Mouse (Mus musculus): ENCODE data around the gene Phc2.

The Phc2 gene

DNA sequence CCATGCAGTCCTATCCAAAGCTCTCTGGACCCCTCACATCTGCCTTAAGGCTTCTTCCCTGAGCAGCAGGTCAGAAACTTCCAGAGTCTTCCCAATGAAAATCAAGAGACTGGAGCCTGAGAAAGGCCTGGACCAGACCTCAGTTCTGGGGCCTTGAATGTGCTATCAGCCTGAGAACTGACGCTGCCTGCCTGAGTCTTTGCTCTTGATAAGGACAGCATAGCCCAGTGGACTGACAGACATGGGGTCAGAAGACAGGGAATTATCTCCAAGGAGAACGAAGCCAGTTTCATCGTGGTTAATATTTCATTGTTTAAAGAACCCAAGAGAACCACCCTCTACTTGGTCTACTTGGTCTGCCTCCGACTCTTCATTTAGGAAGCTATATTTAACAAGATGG, 128.1 kb downstream of the Phc2 start:
- no peak for DNase-seq (ENCODE audit: low read depth, low spot score)

DNA sequence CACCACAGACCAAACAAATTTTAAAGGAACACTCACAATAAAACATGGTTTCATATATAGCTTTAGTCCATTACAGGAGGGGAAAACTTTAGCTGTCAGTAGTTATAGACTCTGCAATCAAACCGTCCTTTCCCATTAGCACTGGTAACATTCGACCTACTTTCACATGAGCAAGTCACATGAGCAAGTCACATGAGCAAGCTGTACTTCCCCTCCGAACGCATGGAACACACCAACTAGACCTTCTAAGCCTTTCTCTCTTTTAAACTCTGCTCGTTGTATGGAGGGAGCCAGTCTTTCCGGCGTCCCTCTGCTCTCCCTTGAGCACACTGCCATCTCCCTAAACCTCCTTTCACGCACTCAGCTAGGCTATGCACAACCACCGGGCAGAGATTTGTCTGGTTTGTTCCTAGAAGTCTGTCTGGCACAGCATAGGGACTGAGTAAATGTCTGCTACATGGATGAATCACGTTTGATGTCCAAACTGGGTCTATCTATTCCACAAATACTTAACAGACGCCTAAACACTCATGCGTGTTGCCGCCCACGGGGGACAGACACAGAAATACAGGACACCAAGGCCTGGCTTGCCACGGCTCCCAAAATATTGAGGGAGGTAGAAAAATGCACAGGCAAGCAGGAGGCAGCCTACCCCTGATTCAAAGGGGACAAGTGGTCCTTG, 130.6 kb downstream of the Phc2 start:
- DNase-seq (ENCODE audit: low read depth, low spot score) = no peak

DNA sequence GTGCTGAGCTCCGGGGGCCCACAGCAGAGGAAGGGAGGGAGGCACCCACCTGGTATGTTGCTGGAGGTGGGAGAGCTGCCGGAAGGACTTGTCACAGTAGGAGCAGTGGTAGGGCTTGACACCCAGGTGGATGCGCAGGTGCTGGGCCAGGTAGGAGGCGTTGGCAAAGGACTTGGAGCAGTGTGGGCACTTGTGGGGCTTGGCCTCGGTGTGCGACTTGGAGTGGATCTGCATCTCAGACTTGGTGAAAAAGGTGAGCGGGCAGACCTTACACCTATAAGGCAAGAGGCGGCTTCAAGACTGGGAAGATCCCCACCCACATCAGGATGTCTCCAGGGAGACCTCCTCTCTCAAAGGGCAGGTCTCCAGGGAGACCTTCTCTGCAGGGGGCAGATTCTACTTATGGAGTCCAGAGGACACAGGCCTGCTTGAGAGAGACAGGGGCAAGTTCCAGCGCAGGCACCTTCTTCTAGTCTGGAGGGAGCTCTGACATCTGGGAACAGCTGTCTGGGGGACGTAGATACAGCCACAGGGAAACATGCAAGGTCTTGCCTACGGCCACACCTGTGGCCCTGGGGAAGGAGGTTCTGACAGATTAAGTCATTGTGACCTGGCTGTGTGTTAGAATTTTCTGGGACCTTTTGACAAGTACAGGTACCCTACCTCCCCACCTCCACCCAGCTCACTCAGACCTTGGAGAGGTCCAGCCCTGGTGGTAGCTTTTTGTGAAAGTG, 131.6 kb downstream of the Phc2 start:
- no peak for DNase-seq (ENCODE audit: low read depth, low spot score)

GRCm38 (mm10) chr4:128787023-128787939, 132.8 kb downstream of the Phc2 start:
- DNase-seq (ENCODE audit: low read depth, low spot score) = no peak

- DNase-seq (ENCODE audit: low read depth, low spot score) = no peak
These were observed 133.6 kb downstream of the Phc2 start for GRCm38 (mm10) chr4:128788108-128788507.

GRCm38 (mm10) chr4:128789646-128790045, 135.1 kb downstream of the Phc2 start:
- DNase-seq (ENCODE audit: low read depth, low spot score) = no peak

DNA sequence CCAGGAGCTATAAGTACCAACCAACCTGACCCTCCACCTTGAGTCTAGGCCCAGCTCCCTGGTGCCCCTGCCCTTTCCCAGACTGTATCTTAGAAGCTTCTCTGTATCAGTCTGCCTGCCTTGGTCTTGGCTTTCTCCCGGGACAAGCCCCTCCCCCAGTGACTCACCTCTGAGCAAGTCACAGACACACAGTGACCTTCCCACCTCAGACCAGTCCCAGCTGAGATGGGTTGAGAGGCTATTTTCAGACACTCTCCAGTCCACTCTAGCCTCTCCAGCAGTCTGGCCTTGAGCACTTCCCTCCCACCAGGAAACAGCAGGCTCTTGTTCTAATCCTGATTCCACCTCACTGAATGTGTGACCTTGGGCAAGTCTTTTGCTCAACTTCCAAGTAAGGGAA, 139.2 kb downstream of the Phc2 start:
- DNase-seq (ENCODE audit: low read depth, low spot score) = no peak

- no peak for DNase-seq (ENCODE audit: low read depth, low spot score)
These were observed 139.7 kb downstream of the Phc2 start for GRCm38 (mm10) chr4:128794198-128794597.

DNA sequence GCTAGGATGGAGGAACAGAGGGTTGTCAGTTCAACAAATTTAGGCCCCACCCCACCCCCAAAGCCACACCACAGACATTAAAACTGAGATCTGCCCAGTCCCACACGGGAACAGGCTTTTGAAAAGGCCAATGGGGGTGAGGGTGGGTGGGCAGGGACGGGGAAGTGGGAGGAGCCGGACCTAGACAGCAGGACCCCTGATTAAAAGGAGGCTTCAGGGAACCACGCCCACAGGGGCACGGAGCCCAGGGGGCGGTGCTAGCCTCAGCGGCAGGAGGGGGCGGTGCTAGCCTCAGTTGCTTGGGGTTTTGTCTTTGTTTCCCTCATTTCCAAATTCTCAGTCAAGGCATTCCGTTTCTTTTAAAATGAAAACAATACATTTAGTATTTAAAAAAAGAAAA, 141.1 kb downstream of the Phc2 start:
- no peak for DNase-seq (ENCODE audit: low read depth, low spot score)

- DNase-seq (ENCODE audit: low read depth, low spot score) = no peak
These were observed 142.3 kb downstream of the Phc2 start for GRCm38 (mm10) chr4:128796788-128797187.

GRCm38 (mm10) chr4:128801675-128802465, 147.4 kb downstream of the Phc2 start:
- no peak for DNase-seq (ENCODE audit: low read depth, low spot score)

Measured in brain, embryonic 18.5 days (tissue).